Mouse (Mus musculus) cerebellum, postnatal 14 days (tissue): ENCODE data around the gene Ctrc.
A peak's percentile ranks its signal among the peaks of the same experiment; 100 is the strongest.

Experiments used
- DNase-seq, 2 experiments: peaks; one replicate each; pipeline ENCODE4 v3.0.0; 2021; ENCODE audit warnings: mixed read lengths in 2 of 2

Ctrc gene

GRCm38 (mm10) chr4:141845999-141846398, at the start of gene Ctrc:
Gene Ctrc, minus strand, starts transcription at chr4:141846359.
- DNase-seq, result no peak

- no peak for DNase-seq
These were observed 49.6 kb upstream of the Ctrc start for GRCm38 (mm10) chr4:141895772-141896171.

- no peak for DNase-seq
These were observed 47.1 kb upstream of the Ctrc start for GRCm38 (mm10) chr4:141893157-141893784.

- DNase-seq, result no peak
These were observed 40.3 kb upstream of the Ctrc start for GRCm38 (mm10) chr4:141886385-141886968.

- DNase-seq, result no peak
These were observed 39.3 kb upstream of the Ctrc start for GRCm38 (mm10) chr4:141885451-141885850.

GRCm38 (mm10) chr4:141882858-141883257, 36.7 kb upstream of the Ctrc start:
- no peak for DNase-seq

- no peak for DNase-seq
These were observed 35.8 kb upstream of the Ctrc start for GRCm38 (mm10) chr4:141881950-141882349.

- DNase-seq, result no peak
These were observed 35.2 kb upstream of the Ctrc start for GRCm38 (mm10) chr4:141881289-141881914.

GRCm38 (mm10) chr4:141879875-141880274, 33.7 kb upstream of the Ctrc start:
- DNase-seq, result no peak

- no peak for DNase-seq
These were observed 32.9 kb upstream of the Ctrc start for GRCm38 (mm10) chr4:141879074-141879473.

GRCm38 (mm10) chr4:141878621-141879020, 32.5 kb upstream of the Ctrc start:
- DNase-seq, result no peak

- no peak for DNase-seq
These were observed 29.4 kb upstream of the Ctrc start for GRCm38 (mm10) chr4:141875481-141876108.

GRCm38 (mm10) chr4:141874601-141875460, 28.7 kb upstream of the Ctrc start, which contains the start of gene Efhd2:
Gene Efhd2, minus strand, starts transcription at chr4:141874920.
- peak; percentile 77 to 83 for DNase-seq

GRCm38 (mm10) chr4:141874111-141874600, 28.0 kb upstream of the Ctrc start:
- peak in 1 of 2 experiments; percentile 28 for DNase-seq

GRCm38 (mm10) chr4:141872977-141873376, 26.8 kb upstream of the Ctrc start:
- no peak for DNase-seq

- peak; percentile 61 to 76 for DNase-seq
These were observed 25.8 kb upstream of the Ctrc start for GRCm38 (mm10) chr4:141871909-141872308.

- no peak for DNase-seq
These were observed 25.2 kb upstream of the Ctrc start for GRCm38 (mm10) chr4:141871333-141871725.

- DNase-seq, result peak; percentile 78 to 80
These were observed 24.6 kb upstream of the Ctrc start for GRCm38 (mm10) chr4:141870666-141871332.

GRCm38 (mm10) chr4:141869436-141870215, 23.5 kb upstream of the Ctrc start:
- no peak for DNase-seq

GRCm38 (mm10) chr4:141868051-141868450, 21.9 kb upstream of the Ctrc start:
- no peak for DNase-seq

- peak; percentile 78 to 86 for DNase-seq
These were observed 21.3 kb upstream of the Ctrc start for GRCm38 (mm10) chr4:141867498-141867897.
